Mouse (Mus musculus) adrenal gland, postnatal 36 days (tissue): ENCODE data around the gene Cnbd2. TPM values are rescaled to one million over a fixed set of nuclear protein-coding genes. Genes with fewer than 3 reads are reported as not detected.

Source experiments
- microRNA-seq: library from miRNA; unstranded; fragments of <30 nt; microRNA quantifications from one replicate; pipeline ENCODE4 v1.2.0, GENCODE M21; 2021
- total RNA-seq, 2 experiments: library from RNA; stranded (reverse); gene quantifications; 2 replicates each; pipeline ENCODE4 v1.2.3; 2021

The Cnbd2 gene
- total RNA-seq, 2 experiments from 2014 or later: 2.2 to 2.7 TPM

Small RNAs within 50 kb of the gene (microRNA-seq; reads per million reads assigned to microRNA genes)
- gene Gm22758 (not detected), gene Gm22759 (not detected)

Other genes with a start within 250 kb of the Cnbd2 start
- 1 to 10 TPM; 2.5 to 3.7 TPM for gene Spag4, start 247.1 kb upstream of the Cnbd2 start, total RNA-seq
- gene Cpne1, start 200.3 kb upstream of the Cnbd2 start, total RNA-seq: 10 to 100 TPM; 47.5 to 55.6 TPM
- 10 to 100 TPM; 21.9 to 29.4 TPM for gene Rbm12, start 200.3 kb upstream of the Cnbd2 start, total RNA-seq
- 10 to 100 TPM; 17.6 to 30.3 TPM for gene Gm28036, start 185.2 kb upstream of the Cnbd2 start, total RNA-seq
- gene Romo1, start 168.3 kb upstream of the Cnbd2 start, total RNA-seq: 100 to 1,000 TPM; 319 to 321 TPM
- 10 to 100 TPM; 82.1 to 90.9 TPM for gene Nfs1, start 168.1 kb upstream of the Cnbd2 start, total RNA-seq
- gene Rbm39, start 132.1 kb upstream of the Cnbd2 start, total RNA-seq: 100 to 1,000 TPM; 334 to 392 TPM
- 10 to 100 TPM; 31.8 to 45.5 TPM for gene Phf20, start 115.8 kb upstream of the Cnbd2 start, total RNA-seq
- gene Scand1, start 405 bp downstream of the Cnbd2 start, total RNA-seq: 100 to 1,000 TPM; 101 to 132 TPM
- gene Epb41l1, start 108.6 kb downstream of the Cnbd2 start, total RNA-seq: 10 to 100 TPM; 49.7 to 67.5 TPM
- 10 to 100 TPM; 35.3 to 36.2 TPM for gene Aar2, start 235.3 kb downstream of the Cnbd2 start, total RNA-seq